Mouse (Mus musculus): ENCODE data around the gene Lbx1. TPM values are rescaled to one million over a fixed set of nuclear protein-coding genes. Genes with fewer than 3 reads are reported as not detected.

Gene Lbx1
- total and polyA plus RNA-seq, 2 experiments from 2014 or later = not detected

GRCm38 (mm10) chr19:45252436-45252835, 16.8 kb upstream of the Lbx1 start:
- H3K4me1 ChIP-seq (ENCODE audit: insufficient read depth) = no peaks in the 10 kb centered on the region
- H3K4me2 ChIP-seq (ENCODE audit: low read depth) = no peak overlapping the region

DNA sequence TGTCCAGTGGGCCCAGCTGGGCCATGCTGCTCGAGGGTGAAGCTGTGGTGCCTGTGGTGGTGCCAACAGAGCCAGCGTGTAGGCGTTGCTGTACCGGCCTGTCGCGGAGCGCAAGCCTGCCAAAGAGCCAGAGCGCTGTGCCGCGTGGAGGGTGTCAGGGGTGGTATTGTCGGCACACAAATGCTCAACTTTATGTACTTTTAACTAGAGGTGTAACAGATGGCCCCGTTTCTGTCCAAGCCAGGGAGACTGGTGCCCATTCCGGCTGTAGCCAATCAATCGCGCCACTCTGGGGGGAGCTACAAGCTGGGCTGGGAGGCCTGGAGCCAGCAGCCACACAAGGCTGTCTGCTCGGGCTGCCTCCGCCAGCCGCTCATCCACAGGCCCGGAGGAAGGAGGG, 13.1 kb upstream of the Lbx1 start:
- no peak overlapping the region for H3K4me3 ChIP-seq (ENCODE audit: low read depth, low read length)
- WGBS = 53% methylated on average over 19 of the region's 19 CpGs
- peaks cover 26% of the 10 kb centered on the region for H3K27me3 ChIP-seq (ENCODE audit: insufficient read depth, low read length)
- TF ChIP-seq CTCF (IDR thresholded peaks at IDR 0.05; ENCODE audit: low read depth) = no peak
- H3K9ac ChIP-seq = no peak overlapping the region
- H3K36me3 ChIP-seq (ENCODE audit: insufficient read depth) = no peaks in the 10 kb centered on the region
- ATAC-seq (peak; percentile 89), DNase-seq (peak; percentile 73)
- no peaks in the 10 kb centered on the region for H3K9me3 ChIP-seq (ENCODE audit: low read length)
- H3K4me1 ChIP-seq (ENCODE audit: insufficient read depth) = no peaks in the 10 kb centered on the region
- H3K4me2 ChIP-seq (ENCODE audit: low read depth) = no peak overlapping the region
- no peak overlapping the region for H3K27ac ChIP-seq (ENCODE audit: low read depth, low read length)

More at GRCm38 (mm10) chr19:45252436-45252835, 16.8 kb upstream of the Lbx1 start:
- Histone ChIP-seq H3K9me3 (ENCODE audit: low read length) (no peaks in the 10 kb centered on the region), H3K27ac (ENCODE audit: low read depth, low read length) (no peak overlapping the region), H3K9ac (no peak overlapping the region), H3K27me3 (ENCODE audit: insufficient read depth, low read length) (peaks cover 3% of the 10 kb centered on the region; the same call in 1 of the 2 replicates), H3K36me3 (ENCODE audit: insufficient read depth) (no peaks in the 10 kb centered on the region), H3K4me3 (ENCODE audit: low read depth, low read length) (no peak overlapping the region)
- ATAC-seq = no peak
- WGBS = 71% methylated on average over 3 of the region's 3 CpGs
- no peak for DNase-seq
- no peak for TF ChIP-seq CTCF (IDR thresholded peaks at IDR 0.05; ENCODE audit: low read depth)

DNA sequence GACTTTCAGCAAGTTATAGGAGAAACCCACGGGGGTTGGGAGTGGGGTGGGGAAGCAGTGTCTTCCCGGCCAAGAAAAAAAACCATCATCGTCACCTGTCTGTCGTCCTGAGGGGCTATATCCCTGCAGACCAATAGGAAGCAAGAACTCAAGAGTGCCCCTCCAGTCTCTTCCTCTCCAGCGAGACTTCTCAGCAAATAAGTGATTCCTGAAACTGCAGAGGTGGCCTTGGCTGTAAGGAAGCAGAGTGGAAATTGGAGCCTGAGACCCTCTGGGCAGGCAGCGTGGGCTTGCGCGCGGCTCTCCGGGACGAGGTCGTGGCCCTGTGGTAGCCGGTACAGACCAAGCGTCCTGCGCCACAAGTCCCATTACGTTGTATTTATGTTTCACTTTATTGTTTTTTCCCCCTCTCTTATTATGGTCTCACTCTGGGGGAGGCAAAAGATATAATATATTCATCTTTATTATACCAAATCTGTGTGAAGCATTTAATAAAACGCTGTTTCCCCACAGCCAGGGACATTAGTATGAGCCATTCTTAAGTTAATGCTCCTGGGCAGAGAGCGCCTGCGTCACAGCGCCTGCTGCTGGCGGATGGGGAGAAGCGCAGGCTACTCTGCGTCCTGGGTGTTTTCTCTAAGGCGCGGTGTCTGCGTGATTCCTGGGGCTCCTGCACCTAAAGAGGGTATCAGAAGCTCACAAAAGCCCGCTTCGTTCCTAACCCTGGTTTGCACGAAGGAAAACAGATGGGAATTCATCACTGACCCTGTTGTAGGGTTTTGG, 8.5 kb upstream of the Lbx1 start:
- Histone ChIP-seq H3K4me1 (ENCODE audit: insufficient read depth) (no peaks in the 10 kb centered on the region), H3K27ac (ENCODE audit: low read depth, low read length) (no peak overlapping the region), H3K9ac (no peak overlapping the region), H3K36me3 (ENCODE audit: insufficient read depth) (no peaks in the 10 kb centered on the region), H3K9me3 (ENCODE audit: low read length) (no peaks in the 10 kb centered on the region), H3K4me3 (ENCODE audit: low read depth, low read length) (no peak overlapping the region), H3K4me2 (ENCODE audit: low read depth) (no peak overlapping the region), H3K27me3 (ENCODE audit: insufficient read depth, low read length) (peaks cover 65% of the 10 kb centered on the region)
- peak; percentile 90 for TF ChIP-seq CTCF (IDR thresholded peaks at IDR 0.05; ENCODE audit: low read depth)
- no peak for ATAC-seq
- WGBS = 1% methylated on average over 29 of the region's 29 CpGs
- no peak for DNase-seq

GRCm38 (mm10) chr19:45243264-45243602, 7.6 kb upstream of the Lbx1 start:
- ATAC-seq = no peak
- Histone ChIP-seq H3K4me3 (ENCODE audit: low read depth, low read length) (no peak overlapping the region), H3K27me3 (ENCODE audit: insufficient read depth, low read length) (peaks cover 73% of the 10 kb centered on the region), H3K36me3 (ENCODE audit: insufficient read depth) (no peaks in the 10 kb centered on the region), H3K9ac (no peak overlapping the region), H3K4me1 (ENCODE audit: insufficient read depth) (no peaks in the 10 kb centered on the region), H3K27ac (ENCODE audit: low read depth, low read length) (no peak overlapping the region), H3K9me3 (ENCODE audit: low read length) (no peaks in the 10 kb centered on the region), H3K4me2 (ENCODE audit: low read depth) (no peak overlapping the region)
- 3% methylated on average over 5 of the region's 5 CpGs for WGBS
- peak; percentile 69 for DNase-seq
- no peak for TF ChIP-seq CTCF (IDR thresholded peaks at IDR 0.05; ENCODE audit: low read depth)

- peak; percentile 68 for DNase-seq
- WGBS = under 1% methylated on average over 23 of the region's 23 CpGs
These were observed 7.0 kb upstream of the Lbx1 start for GRCm38 (mm10) chr19:45242348-45243263.

DNA sequence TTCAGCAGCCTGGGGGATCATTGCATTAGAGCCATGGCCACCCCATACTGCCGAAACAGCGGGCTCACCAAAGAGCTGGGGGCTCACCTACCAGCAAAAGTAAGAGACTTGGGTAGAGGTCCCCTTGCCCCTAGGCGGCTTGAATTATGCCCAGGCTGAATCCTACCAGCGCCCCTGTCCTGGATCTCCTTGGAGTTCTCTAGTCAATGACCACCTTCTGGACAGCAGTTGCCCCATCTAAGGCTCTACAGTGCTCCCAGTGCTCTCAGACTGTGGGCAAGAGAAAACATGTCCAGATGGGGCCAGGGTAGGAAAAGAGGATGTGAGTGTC, 6.4 kb upstream of the Lbx1 start:
- no peak overlapping the region for H3K9ac ChIP-seq
- H3K9me3 ChIP-seq (ENCODE audit: low read length) = no peaks in the 10 kb centered on the region
- no peak overlapping the region for H3K27ac ChIP-seq (ENCODE audit: low read depth, low read length)
- 10% methylated on average over 4 of the region's 4 CpGs for WGBS
- no peak overlapping the region for H3K4me2 ChIP-seq (ENCODE audit: low read depth)
- peaks cover 86% of the 10 kb centered on the region for H3K27me3 ChIP-seq (ENCODE audit: insufficient read depth, low read length)
- no peak overlapping the region for H3K4me3 ChIP-seq (ENCODE audit: low read depth, low read length)
- no peaks in the 10 kb centered on the region for H3K36me3 ChIP-seq (ENCODE audit: insufficient read depth)
- H3K4me1 ChIP-seq (ENCODE audit: insufficient read depth) = no peaks in the 10 kb centered on the region
- DNase-seq (no peak), ATAC-seq (no peak)
- TF ChIP-seq CTCF (IDR thresholded peaks at IDR 0.05; ENCODE audit: low read depth) = no peak

More at GRCm38 (mm10) chr19:45242348-45243263, 7.0 kb upstream of the Lbx1 start:
- 0 out of 2 replicates have a peak, but pooled peaks have one; percentile 16 for ATAC-seq
- H3K27me3 ChIP-seq (ENCODE audit: insufficient read depth, low read length) = peaks cover 80% of the 10 kb centered on the region
- H3K4me2 ChIP-seq (ENCODE audit: low read depth) = no peak overlapping the region
- no peak overlapping the region for H3K4me3 ChIP-seq (ENCODE audit: low read depth, low read length)
- H3K9me3 ChIP-seq (ENCODE audit: low read length) = no peaks in the 10 kb centered on the region
- no peak for TF ChIP-seq CTCF (IDR thresholded peaks at IDR 0.05; ENCODE audit: low read depth)
- H3K4me1 ChIP-seq (ENCODE audit: insufficient read depth) = no peaks in the 10 kb centered on the region
- H3K9ac ChIP-seq = no peak overlapping the region
- no peaks in the 10 kb centered on the region for H3K36me3 ChIP-seq (ENCODE audit: insufficient read depth)
- no peak overlapping the region for H3K27ac ChIP-seq (ENCODE audit: low read depth, low read length)

GRCm38 (mm10) chr19:45240026-45240425, 4.4 kb upstream of the Lbx1 start:
- DNase-seq (no peak), ATAC-seq (no peak)
- Histone ChIP-seq H3K4me1 (ENCODE audit: insufficient read depth) (no peaks in the 10 kb centered on the region), H3K9ac (no peak overlapping the region), H3K4me2 (ENCODE audit: low read depth) (no peak overlapping the region), H3K4me3 (ENCODE audit: low read depth, low read length) (no peak overlapping the region), H3K36me3 (ENCODE audit: insufficient read depth) (no peaks in the 10 kb centered on the region), H3K27ac (ENCODE audit: low read depth, low read length) (no peak overlapping the region), H3K27me3 (ENCODE audit: insufficient read depth, low read length) (peaks cover 90% of the 10 kb centered on the region), H3K9me3 (ENCODE audit: low read length) (no peaks in the 10 kb centered on the region)
- 0% methylated on average over 2 of the region's 2 CpGs for WGBS
- TF ChIP-seq CTCF (IDR thresholded peaks at IDR 0.05; ENCODE audit: low read depth) = no peak

All from forebrain, postnatal 0 days (tissue).